In the genomic region with DNA sequence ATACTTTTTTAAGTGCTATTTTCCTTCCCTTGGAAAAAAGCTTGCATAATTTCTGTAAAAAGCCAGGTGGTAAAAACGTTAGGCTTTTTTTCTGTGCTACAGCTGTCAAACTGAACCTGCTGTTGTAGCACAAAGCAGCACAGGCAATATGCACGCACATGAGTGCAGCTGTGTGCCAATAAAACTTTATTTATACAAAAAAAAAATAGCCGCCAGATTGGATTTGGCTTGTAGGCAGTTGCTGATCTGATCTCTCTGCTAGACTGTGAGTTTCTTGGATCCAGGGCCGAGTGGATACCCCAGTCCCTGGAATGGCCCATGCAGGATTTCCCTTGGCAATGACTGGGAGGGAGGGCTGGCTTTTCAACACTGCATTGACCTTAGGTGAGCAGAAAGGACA, we compare ENCODE assay signal across 22 mouse cellular contexts. TPM values are rescaled to one million over a fixed set of nuclear protein-coding genes. Genes with fewer than 3 reads are reported as not detected.
"Had no signal": no experiment of that assay in that cellular context is flagged by ENCODE, and none has a peak within 500 bp of the region (broad histone marks: within the 10 kb centered on the region; RNA-seq: fewer than 3 reads in every experiment).

No protein-coding gene starts in this region.

- H3K36me3 ChIP-seq: midbrain, embryonic 13.5 days; neural tube, embryonic 12.5 days had no signal

- H3K27ac ChIP-seq: liver, embryonic 14.5 days; midbrain, embryonic 13.5 days; neural tube, embryonic 12.5 days had no signal

- DNase-seq: lung, adult 18-20 months; lung, embryonic 14.5 days; lung, postnatal 10 days; lung, postnatal 4 days; right cerebral cortex, postnatal 14 days; thymus, adult 18-20 months; thymus, postnatal 36 days had no signal

- H3K9ac ChIP-seq: liver, embryonic 14.5 days; lung, embryonic 14.5 days; midbrain, embryonic 13.5 days; neural tube, embryonic 12.5 days had no signal

- H3K4me2 ChIP-seq: lung, embryonic 14.5 days; midbrain, embryonic 11.5 days; midbrain, embryonic 13.5 days; neural tube, embryonic 12.5 days had no signal

- H3K4me3 ChIP-seq: midbrain, embryonic 13.5 days; neural tube, embryonic 12.5 days had no signal

- H3K27me3 ChIP-seq: midbrain, embryonic 13.5 days; neural tube, embryonic 12.5 days had no signal

- ATAC-seq: midbrain, embryonic 13.5 days had no signal

RNA-seq across cellular contexts. Expression of gene Ccdc182, which starts 36.2 kb away (rescaled TPM):
- total RNA-seq: megakaryocyte, adult 5-6 weeks; megakaryocyte-erythroid progenitor cell, adult 5-6 weeks; midbrain, postnatal 0 days; monocyte, adult 5-6 weeks; neutrophil, adult 5-6 weeks had no signal
- polyA plus RNA-seq: liver, embryonic 14.5 days; liver, embryonic 16.5 days; lung, embryonic 14.5 days; lung, embryonic 16.5 days; spleen, adult 2 months; stomach, embryonic 14.5 days; stomach, embryonic 16.5 days; thymus, postnatal 0 days had no signal
